Mouse (Mus musculus) ES-E14 (cell line): ENCODE data around the gene Mdc1. TPM values are rescaled to one million over a fixed set of nuclear protein-coding genes. Genes with fewer than 3 reads are reported as not detected.

ENCODE experiments used
- DNase-seq: peaks from one replicate; pipeline ENCODE4 v3.0.0-alpha.2; 2013; ENCODE audit warnings: low read depth, low spot score
- H3K27ac ChIP-seq: 2 replicates; pipeline ENCODE4 v1.5.1; 2012; ENCODE audit warnings: low read depth, mild to moderate bottlenecking, low read length, moderate library complexity, mixed read lengths; ENCODE audit not compliant: poor library complexity, insufficient read depth, severe bottlenecking
- H3K36me3 ChIP-seq: 2 replicates; pipeline ENCODE4 v1.6.1; 2012; ENCODE audit warnings: mild to moderate bottlenecking, low read length, moderate library complexity, mixed read lengths; ENCODE audit not compliant: control insufficient read depth, poor library complexity, insufficient read depth, severe bottlenecking
- H3K4me1 ChIP-seq, 2 experiments: fragments of 150-350 bp in 1 of 2; sonication (generic) in 1 of 2; 2 replicates each; pipeline ENCODE4 v1.6.1; 2012; ENCODE audit warnings: low read length in 2 of 2, mild to moderate bottlenecking in 1 of 2, mixed read lengths in 1 of 2; ENCODE audit not compliant: control insufficient read depth in 2 of 2, insufficient read depth in 2 of 2, poor library complexity in 1 of 2
- H3K4me3 ChIP-seq, 2 experiments: fragments of 150-350 bp in 1 of 2; sonication (generic) in 1 of 2; 2 replicates each; pipeline ENCODE4 v1.5.1; 2012; ENCODE audit warnings: low read length in 2 of 2, low read depth in 1 of 2, mild to moderate bottlenecking in 1 of 2, mixed read lengths in 1 of 2; ENCODE audit not compliant: insufficient read depth in 1 of 2, poor library complexity in 1 of 2, severe bottlenecking in 1 of 2
- H3K9ac ChIP-seq: 2 replicates; pipeline ENCODE4 v1.6.1; 2012; ENCODE audit warnings: low read depth, mild to moderate bottlenecking, low read length, mixed read lengths; ENCODE audit not compliant: poor library complexity, insufficient read depth, severe bottlenecking
- H3K9me3 ChIP-seq: fragments of 150-350 bp; sonication (generic); 2 replicates; pipeline ENCODE4 v1.6.1; 2012; ENCODE audit warnings: low read depth, mild to moderate bottlenecking, low read length; ENCODE audit not compliant: control insufficient read depth, insufficient read depth
- CHD2 ChIP-seq: IDR thresholded peaks from 2 replicates; pipeline ENCODE4 v1.6.1; 2014; ENCODE audit warnings: mild to moderate bottlenecking, low read depth, low read length, inconsistent platforms
- HCFC1 ChIP-seq: IDR thresholded peaks from 2 replicates; pipeline ENCODE4 v1.6.1; 2012; ENCODE audit warnings: low read length, inconsistent platforms, borderline replicate concordance; ENCODE audit not compliant: insufficient read depth
- MAFK ChIP-seq: IDR thresholded peaks from 2 replicates; pipeline ENCODE4 v1.6.1; 2014; ENCODE audit warnings: mild to moderate bottlenecking, low read depth, low read length, inconsistent platforms; ENCODE audit not compliant: insufficient read depth
- ZC3H11A ChIP-seq: IDR thresholded peaks from 2 replicates; pipeline ENCODE4 v1.6.1; 2012; ENCODE audit warnings: low read depth, mild to moderate bottlenecking, inconsistent platforms, low read length, borderline replicate concordance
- ZNF384 ChIP-seq: IDR thresholded peaks from 2 replicates; pipeline ENCODE4 v1.6.1; 2012; ENCODE audit warnings: low read depth, low read length, inconsistent platforms
- in situ Hi-C, 2 experiments: fragments of 600-800 bp; cut with MboI; formaldehyde crosslinking; loops; one replicate each; pipeline ENCODE4 v1.15.1; 2025; ENCODE audit warnings: low sequenced_read_pairs in 2 of 2, inconsistent platforms in 1 of 2; ENCODE audit not compliant: unreplicated experiment in 2 of 2
- total RNA-seq: library from RNA; depleted of rRNA; stranded (reverse); fragments of 300-350 nt; gene quantifications from 2 replicates; pipeline ENCODE4 v1.2.3, GENCODE M21; 2012

Gene Mdc1
- total RNA-seq, 1 experiment, result 23.8 TPM

- Histone ChIP-seq H3K9ac (peak overlapping the region; percentile 73; the same call in 1 of the 2 replicates), H3K9me3 (no peaks in the 10 kb centered on the region), H3K27ac (no peak overlapping the region; the same call in 1 of the 2 replicates), H3K36me3 (peaks cover 10% of the 10 kb centered on the region), H3K4me1 (peaks cover 0 to 3% of the 10 kb centered on the region in 2 experiments; a peak in 1 of 4 replicates), H3K4me3 (peak overlapping the region in 1 of 2 experiments; percentile 36; a peak in 1 of 4 replicates)
- in situ Hi-C loops, result loop anchor here in 1 of 2 experiments (5.0 kb wide), 1 partner anchor 47 kb away; no protein-coding TSS in a partner anchor
- TF ChIP-seq HCFC1 (no peak), CHD2 (no peak), MAFK (no peak), ZNF384 (no peak), ZC3H11A (no peak)
- peak; percentile 74 for DNase-seq
Measured at GRCm38 (mm10) chr17:35873774-35874519, 32.6 kb downstream of the Mdc1 start.

- Histone ChIP-seq H3K27ac (no peak overlapping the region), H3K4me1 (peaks cover 0 to 3% of the 10 kb centered on the region in 2 experiments; a peak in 1 of 4 replicates), H3K4me3 (no peak overlapping the region), H3K9me3 (no peaks in the 10 kb centered on the region), H3K36me3 (peaks cover 10% of the 10 kb centered on the region), H3K9ac (no peak overlapping the region)
- DNase-seq, result no peak
- TF ChIP-seq HCFC1 (no peak), ZNF384 (no peak), ZC3H11A (no peak), MAFK (no peak), CHD2 (no peak)
- in situ Hi-C loops, result loop anchor here in 1 of 2 experiments (5.0 kb wide), 1 partner anchor 47 kb away; no protein-coding TSS in a partner anchor
Measured at GRCm38 (mm10) chr17:35874721-35875120, 33.4 kb downstream of the Mdc1 start.

- Histone ChIP-seq H3K27ac (no peak within 1 kb of the TSS), H3K4me1 (peaks cover 0 to 2% of the 10 kb centered on the region in 2 experiments; a peak in 1 of 4 replicates), H3K4me3 (peak within 1 kb of the TSS; percentile 86 to 89), H3K9ac (peak within 1 kb of the TSS; percentile 79), H3K9me3 (no peaks in the 10 kb centered on the region), H3K36me3 (peaks cover 29% of the 10 kb centered on the region)
- TF ChIP-seq HCFC1, result peak; percentile 78
- TF ChIP-seq MAFK, result no peak
- in situ Hi-C loops, result no loop called here
- peak; percentile 95 for DNase-seq
Measured at GRCm38 (mm10) chr17:35879245-35880057, 38.1 kb downstream of the Mdc1 start, which contains the start of gene Dhx16. Gene Dhx16, plus strand, starts transcription at chr17:35879819.

GRCm38 (mm10) chr17:35882924-35883323, 41.6 kb downstream of the Mdc1 start:
- in situ Hi-C loops, result no loop called here
- TF ChIP-seq CHD2 (no peak), ZC3H11A (no peak), ZNF384 (no peak), HCFC1 (no peak), MAFK (no peak)
- Histone ChIP-seq H3K4me1 (peaks cover 0 to 4% of the 10 kb centered on the region in 2 experiments; a peak in 1 of 4 replicates), H3K27ac (no peak overlapping the region), H3K9ac (no peak overlapping the region), H3K9me3 (no peaks in the 10 kb centered on the region), H3K36me3 (peaks cover 45% of the 10 kb centered on the region), H3K4me3 (no peak overlapping the region)
- DNase-seq, result no peak
